Mouse (Mus musculus) erythroblast, embryonic 14.5 days (primary cell): ENCODE measurements around the gene Myadml2.

Source experiments
- GATA1 ChIP-seq: IDR thresholded peaks from 2 replicates; pipeline ENCODE4 v1.6.1; 2012; ENCODE audit warnings: low read length, inconsistent platforms, mixed read lengths
- TAL1 ChIP-seq: IDR thresholded peaks from 3 replicates; pipeline ENCODE4 v1.6.1; 2012; ENCODE audit warnings: low read length, inconsistent platforms, mixed read lengths

DNA sequence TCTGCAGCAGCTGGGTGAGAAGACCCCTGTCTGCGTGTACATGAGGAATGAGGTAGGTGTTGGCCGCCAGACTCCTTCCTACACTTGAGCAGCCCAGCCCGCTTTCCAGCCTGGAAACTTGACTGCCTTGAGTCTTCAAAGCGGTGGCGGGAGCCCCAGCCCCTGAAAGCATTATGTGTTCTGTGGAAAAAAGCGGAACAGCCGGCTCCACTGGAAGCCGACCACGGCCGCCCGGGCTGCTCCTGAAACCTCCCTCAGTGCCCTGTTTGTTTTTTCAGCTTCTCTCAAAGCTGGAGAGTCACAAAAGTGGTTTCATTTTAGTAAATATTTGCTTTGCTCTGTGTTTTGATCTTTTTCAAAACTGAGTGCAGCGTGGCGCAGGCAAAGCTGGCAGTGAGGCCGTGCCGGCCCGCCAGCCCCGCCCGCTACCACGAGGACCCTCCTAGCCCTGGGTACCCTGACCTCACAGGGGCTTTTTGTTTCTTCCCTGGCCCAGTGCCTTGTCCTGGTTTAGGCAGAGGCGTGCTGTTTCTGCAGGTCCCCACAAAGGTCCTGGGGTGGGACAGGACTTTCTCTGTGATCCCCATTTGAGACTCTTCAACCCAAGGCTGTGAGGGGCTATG lies 38.8 kb upstream of the Myadml2 start:
- TF ChIP-seq TAL1 (no peak), GATA1 (no peak)
